Mouse (Mus musculus) CH12.LX (cell line): Measurements from ENCODE around the gene Acsm2.

Source experiments
- BHLHE40 ChIP-seq: IDR thresholded peaks from 2 replicates; pipeline ENCODE4 v1.6.1; 2011; ENCODE audit warnings: mild to moderate bottlenecking, low read depth, low read length, improper control_type of control experiment
- CTCF ChIP-seq, 2 experiments: IDR thresholded peaks in 1 of 2; conservative IDR thresholded peaks in 1 of 2; 2 replicates each; pipeline ENCODE4 v1.5.1; 2011 to 2012; ENCODE audit warnings: low read depth in 2 of 2, low read length in 2 of 2, improper control_type of control experiment in 1 of 2, inconsistent platforms in 1 of 2, mild to moderate bottlenecking in 1 of 2, moderate library complexity in 1 of 2
- E2F4 ChIP-seq: IDR thresholded peaks from 2 replicates; pipeline ENCODE4 v1.6.1; 2011; ENCODE audit warnings: low read depth, low read length, improper control_type of control experiment; ENCODE audit not compliant: insufficient replicate concordance
- EP300 ChIP-seq: IDR thresholded peaks from 2 replicates; pipeline ENCODE4 v1.6.1; 2011; ENCODE audit warnings: low read length, improper control_type of control experiment
- HCFC1 ChIP-seq: IDR thresholded peaks from 2 replicates; pipeline ENCODE4 v1.6.1; 2012; ENCODE audit warnings: low read depth, mild to moderate bottlenecking, inconsistent platforms, low read length, improper control_type of control experiment
- JUN ChIP-seq: IDR thresholded peaks from 2 replicates; pipeline ENCODE4 v1.6.1; 2011; ENCODE audit warnings: low read depth, mild to moderate bottlenecking, low read length, improper control_type of control experiment, moderate library complexity; ENCODE audit not compliant: insufficient read depth
- MAX ChIP-seq: IDR thresholded peaks from 2 replicates; pipeline ENCODE4 v1.6.1; 2011; ENCODE audit warnings: low read length, improper control_type of control experiment
- NELFE ChIP-seq: IDR thresholded peaks from 2 replicates; pipeline ENCODE4 v1.6.1; 2011; ENCODE audit warnings: low read depth, low read length, improper control_type of control experiment
- POLR2A ChIP-seq: IDR thresholded peaks from 2 replicates; pipeline ENCODE4 v1.6.1; 2011; ENCODE audit warnings: low read depth, mild to moderate bottlenecking, improper control_type of control experiment, low read length
- SIN3A ChIP-seq: IDR thresholded peaks from 2 replicates; pipeline ENCODE4 v1.6.1; 2012; ENCODE audit warnings: low read length, improper control_type of control experiment, inconsistent platforms
- UBTF ChIP-seq: IDR thresholded peaks from 2 replicates; pipeline ENCODE4 v1.6.1; 2012; ENCODE audit warnings: low read depth, mild to moderate bottlenecking, inconsistent platforms, low read length, improper control_type of control experiment, moderate library complexity
- USF2 ChIP-seq: conservative IDR thresholded peaks from 2 replicates; pipeline ENCODE4 v1.6.1; 2011; ENCODE audit warnings: low read depth, low read length, improper control_type of control experiment
- ZC3H11A ChIP-seq: IDR thresholded peaks from 2 replicates; pipeline ENCODE4 v1.6.1; 2012; ENCODE audit warnings: low read depth, mild to moderate bottlenecking, inconsistent platforms, low read length, improper control_type of control experiment

- TF ChIP-seq EP300 (no peak), POLR2A (no peak), MAX (no peak), BHLHE40 (no peak), USF2 (no peak), HCFC1 (no peak), CTCF (conservative IDR thresholded peaks at IDR 0.05 in 1 of 2, IDR thresholded peaks at IDR 0.05 in 1 of 2; ENCODE audit: low read depth in 2 of 2, low read length in 2 of 2) (no peak), ZC3H11A (no peak), E2F4 (no peak), NELFE (no peak), SIN3A (no peak), JUN (no peak), UBTF (no peak)
Measured at GRCm38 (mm10) chr7:119606664-119607076, 52.5 kb downstream of the Acsm2 start, which contains the start of gene Acsm1.
